Mouse (Mus musculus): ENCODE results near the gene Dgki.

- no peak for TF ChIP-seq ZNF384 (IDR thresholded peaks at IDR 0.05; ENCODE audit: low read depth, low read length)
- TF ChIP-seq HCFC1 (IDR thresholded peaks at IDR 0.05; ENCODE audit: borderline replicate concordance, insufficient read depth, low read length) = no peak
- TF ChIP-seq MAFK (IDR thresholded peaks at IDR 0.05; ENCODE audit: insufficient read depth, low read depth, low read length) = no peak
- no peak for TF ChIP-seq CHD2 (IDR thresholded peaks at IDR 0.05; ENCODE audit: low read depth, low read length)
Observed at GRCm38 (mm10) chr6:37284879-37285278, 15.1 kb downstream of the Dgki start.

Data from ES-E14 (cell line).